Mouse (Mus musculus) kidney, adult 9 months (tissue): ENCODE results near the gene Man2a1.
"Not testable (repeated sequence)": the region's sequence is repeated elsewhere in the genome, so short reads cannot be mapped to it uniquely, and the experiment has no call there.

Experiments used
- DNase-seq: peaks from one replicate; pipeline ENCODE4 v3.0.0; 2022

Gene Man2a1

GRCm38 (mm10) chr17:64719760-64720159 lies 119.2 kb downstream of the Man2a1 start:
- DNase-seq: no peak

DNA sequence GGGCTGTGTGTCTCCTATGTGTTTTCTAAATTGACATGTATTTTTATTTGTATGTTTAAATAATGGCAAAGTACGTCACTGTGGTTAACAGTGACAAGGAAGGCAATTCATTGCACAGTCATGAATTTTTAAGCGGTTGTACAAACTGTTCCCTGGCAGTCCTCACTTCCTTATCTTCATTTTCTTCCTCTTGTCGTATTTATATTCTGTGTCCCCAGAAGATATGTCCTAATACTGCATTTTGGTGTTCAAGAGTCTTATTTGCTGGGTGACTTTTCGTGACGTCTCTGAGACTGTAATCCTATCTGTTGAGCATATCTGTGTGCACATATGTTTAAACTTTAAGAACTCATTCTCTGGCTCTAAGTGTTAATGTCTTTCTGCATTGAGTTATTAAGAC lies 120.6 kb downstream of the Man2a1 start:
- peak; percentile 13 for DNase-seq

DNA sequence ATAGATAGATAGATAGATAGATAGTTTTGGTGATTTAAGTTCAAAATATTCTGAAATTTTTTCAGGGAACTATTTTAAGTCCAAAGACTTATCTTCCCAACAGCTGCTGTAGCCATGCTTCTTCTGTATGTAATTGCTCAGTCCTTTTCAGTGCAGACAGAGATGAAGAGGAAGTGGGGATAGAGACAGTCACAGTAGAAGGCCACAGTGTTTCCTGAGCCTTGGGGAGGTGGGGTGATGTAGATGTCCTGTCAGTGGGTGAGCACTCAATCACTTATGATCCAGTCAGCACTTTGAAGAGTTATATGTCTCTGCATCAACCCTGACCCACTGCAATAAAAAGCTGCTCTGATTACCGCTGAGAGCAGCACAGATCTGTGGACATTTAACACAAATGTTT lies 122.6 kb downstream of the Man2a1 start:
- DNase-seq: no peak

DNA sequence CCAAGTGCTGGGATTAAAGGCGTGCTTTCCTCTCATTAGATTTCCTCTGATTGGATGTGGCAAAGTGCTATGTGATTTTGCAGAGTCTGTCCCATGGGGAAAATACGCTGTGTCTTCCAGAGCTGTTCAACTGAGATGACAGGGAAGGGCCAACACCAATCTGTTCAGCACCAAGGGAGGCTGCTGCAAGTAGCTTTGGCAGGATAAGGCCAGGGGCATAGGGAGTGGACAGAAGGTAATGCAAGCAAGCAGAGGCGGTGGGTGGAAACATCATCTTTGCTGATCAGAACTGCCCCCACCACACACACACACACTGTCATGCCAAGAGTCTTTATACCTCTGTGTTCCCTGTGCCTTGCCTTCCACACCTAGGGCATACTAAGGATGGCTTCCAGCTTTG lies 124.7 kb downstream of the Man2a1 start:
- no peak for DNase-seq

GRCm38 (mm10) chr17:64726032-64726431 lies 125.5 kb downstream of the Man2a1 start:
- no peak for DNase-seq

DNA sequence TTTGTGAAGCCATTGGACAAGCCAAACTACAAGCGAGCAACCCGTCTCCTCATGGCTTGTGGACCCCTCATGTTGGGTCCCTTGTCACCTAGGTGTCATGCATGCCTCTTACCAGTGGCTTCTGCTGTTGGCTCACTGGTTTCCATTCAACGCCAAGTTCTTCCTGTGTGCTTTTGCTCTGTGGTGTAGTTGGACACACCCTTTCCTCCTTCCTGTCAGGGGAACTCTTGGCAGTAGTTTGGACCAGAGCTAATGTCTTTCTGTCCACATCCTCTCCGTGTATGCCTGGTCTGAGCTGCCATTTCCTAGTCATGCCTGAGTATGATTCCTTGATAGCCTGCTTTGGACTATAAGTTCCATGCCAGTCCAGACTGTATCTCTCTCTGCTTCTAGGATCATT lies 135.0 kb downstream of the Man2a1 start:
- DNase-seq: no peak

- no peak for DNase-seq
Measured at GRCm38 (mm10) chr17:64737918-64738317, 137.4 kb downstream of the Man2a1 start.

DNA sequence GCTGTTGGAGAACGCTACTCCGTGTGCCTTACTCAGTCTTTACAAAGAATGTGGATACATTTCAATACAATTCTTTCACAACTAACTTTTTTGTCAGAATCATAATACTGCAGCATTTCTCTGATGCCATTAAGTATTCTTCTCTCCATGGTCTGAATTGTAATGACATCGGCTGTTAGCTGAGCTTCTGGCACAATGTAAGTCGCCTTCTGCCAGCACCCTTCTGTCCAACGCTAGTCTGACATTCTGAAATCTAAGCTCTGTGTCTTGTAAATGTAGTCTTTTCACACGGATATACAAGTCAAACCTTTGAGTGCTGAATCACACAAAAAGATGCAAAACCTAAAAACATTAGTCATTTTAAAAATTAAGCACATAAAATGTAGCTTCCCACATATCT lies 138.6 kb downstream of the Man2a1 start:
- no peak for DNase-seq

DNA sequence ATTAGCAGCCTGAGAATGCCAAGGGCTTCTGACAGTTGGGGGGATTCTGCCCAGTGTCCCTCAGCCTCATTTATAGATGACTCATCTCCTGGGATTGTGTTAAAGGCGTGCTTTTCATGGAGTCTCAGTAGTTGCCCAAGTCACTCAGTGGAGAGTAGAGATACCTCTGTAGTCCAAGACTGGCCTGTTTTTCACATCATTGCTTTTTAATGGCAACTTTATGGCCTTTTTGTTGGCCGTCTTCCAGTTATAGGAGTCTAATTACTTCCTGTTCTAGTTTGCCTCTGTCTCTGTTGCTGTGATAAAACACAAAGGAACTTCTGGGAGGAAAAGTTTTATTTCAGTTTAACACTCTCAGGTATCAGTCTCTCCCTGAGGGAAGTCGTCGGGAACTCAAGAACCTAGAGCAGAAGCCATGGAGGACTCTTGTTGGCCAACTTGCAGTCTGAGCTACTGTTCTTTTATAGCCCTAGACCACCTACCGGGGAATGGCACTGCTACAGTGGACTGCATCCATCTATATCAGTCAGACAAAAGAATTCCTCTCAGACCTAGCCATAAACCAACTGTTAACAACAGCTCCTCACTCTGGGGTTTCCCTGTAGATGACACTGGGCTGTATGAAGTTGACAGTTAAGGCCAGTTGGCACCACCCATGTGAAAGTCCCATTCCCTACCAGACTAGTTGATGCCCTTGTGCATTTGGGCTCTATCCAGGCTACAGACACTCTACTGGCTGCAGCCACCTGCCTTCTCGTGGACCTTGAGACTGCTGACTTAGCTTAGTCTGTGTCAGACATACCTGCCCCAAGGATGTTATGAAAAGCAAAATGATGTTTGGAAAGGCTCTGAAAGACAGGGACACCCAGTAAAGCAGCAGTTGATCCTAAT lies 142.4 kb downstream of the Man2a1 start:
- peak; percentile 71 for DNase-seq

DNA sequence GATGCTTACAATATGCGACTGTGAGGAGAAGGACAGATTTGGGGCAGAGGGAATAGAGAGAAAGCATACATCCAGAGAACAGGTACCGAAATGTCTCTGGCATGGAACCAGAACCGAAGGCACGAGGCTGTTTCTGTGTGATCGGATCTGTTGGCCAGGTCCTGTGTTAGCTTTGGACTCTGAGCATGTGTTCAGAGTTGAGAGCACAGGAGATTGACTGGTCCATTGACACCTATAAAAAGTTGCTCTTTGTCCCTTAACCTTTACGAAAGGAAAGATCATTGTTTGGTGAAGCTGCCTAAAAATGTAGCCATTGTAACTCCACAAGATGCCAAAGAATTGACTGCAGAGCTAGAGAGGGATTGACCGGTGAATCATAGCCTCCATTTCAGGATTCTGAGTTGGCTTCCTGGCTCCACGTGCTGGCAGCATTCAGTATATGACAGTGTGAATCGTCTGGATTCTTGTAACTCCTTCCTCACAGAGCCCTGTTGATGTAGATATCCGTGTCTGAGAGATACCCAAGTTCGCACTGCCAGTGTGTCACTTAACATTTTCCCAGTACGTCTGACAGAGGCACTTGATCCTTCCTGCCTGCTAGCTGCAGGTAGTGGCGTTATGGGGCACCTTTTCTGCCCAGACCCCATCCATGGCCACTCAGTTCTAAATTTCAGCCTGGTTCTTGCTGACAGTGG lies 143.2 kb downstream of the Man2a1 start:
- DNase-seq: peak; percentile 81

DNA sequence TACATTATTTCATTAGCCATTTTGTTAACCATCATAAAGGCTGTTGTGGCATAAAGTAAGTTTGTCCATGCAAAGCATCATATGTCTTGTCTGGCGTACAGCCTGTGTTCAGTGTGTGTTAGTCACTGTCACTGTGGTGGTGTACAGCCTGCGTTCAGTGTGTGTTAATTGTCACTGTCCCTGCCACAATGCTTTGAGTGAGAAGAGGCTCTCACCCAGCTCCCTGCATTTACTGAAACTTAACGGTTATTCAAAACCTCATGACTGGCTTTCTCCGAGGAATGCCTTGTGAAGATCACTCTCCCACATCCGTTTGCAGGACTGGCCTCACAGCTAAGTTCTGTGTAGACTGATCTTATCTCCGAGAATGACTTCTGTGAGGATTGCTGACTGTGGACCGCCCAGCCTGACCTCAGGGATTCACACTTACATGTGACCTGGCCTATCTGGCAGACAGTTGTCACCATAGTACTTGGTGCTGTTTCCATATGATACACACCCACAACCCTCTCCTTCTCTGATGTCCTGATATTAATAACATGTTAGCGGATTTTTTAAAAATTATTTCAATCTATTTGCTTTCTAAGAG lies 146.2 kb downstream of the Man2a1 start:
- DNase-seq: no peak

DNA sequence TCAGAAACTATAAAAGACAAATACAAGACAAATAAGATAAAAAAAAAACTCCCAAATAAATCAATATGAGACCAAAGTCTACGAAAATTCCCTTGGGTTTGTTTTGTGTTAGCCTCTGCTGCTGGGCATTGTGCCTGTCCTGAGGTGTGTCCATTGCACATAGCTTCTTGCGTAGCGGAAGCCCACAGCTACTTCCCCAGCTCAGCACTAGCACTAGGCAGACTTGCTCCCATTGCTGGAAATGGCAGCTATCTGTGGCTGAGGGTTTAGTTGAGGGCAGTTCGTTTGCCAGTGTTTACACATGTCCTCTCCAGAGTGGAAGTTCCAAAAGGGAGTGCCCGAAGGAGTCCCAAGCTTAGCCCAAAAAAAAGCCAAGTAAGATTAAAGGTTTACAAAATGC lies 146.9 kb downstream of the Man2a1 start:
- no peak for DNase-seq

DNA sequence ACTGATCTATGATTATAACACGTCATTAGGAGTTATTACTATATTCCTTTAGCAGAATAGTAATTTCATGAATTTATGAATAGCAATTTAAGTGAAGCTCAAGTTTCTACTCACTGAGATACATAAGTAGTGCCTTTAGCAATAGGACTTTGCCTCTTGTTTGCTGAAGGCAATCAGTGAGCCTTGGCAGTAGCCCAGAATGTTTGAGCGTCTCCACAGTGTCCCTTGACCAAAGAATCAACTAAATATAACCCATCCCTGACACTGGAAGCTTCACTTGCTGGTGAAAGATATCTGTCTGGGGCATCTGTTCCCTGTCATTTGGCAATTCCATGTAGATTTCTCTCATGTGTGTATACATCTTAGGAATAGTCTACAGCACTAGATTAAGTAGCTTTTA lies 147.6 kb downstream of the Man2a1 start:
- peak; percentile 61 for DNase-seq

- no peak for DNase-seq
Measured at GRCm38 (mm10) chr17:64749146-64749545, 148.6 kb downstream of the Man2a1 start.

DNA sequence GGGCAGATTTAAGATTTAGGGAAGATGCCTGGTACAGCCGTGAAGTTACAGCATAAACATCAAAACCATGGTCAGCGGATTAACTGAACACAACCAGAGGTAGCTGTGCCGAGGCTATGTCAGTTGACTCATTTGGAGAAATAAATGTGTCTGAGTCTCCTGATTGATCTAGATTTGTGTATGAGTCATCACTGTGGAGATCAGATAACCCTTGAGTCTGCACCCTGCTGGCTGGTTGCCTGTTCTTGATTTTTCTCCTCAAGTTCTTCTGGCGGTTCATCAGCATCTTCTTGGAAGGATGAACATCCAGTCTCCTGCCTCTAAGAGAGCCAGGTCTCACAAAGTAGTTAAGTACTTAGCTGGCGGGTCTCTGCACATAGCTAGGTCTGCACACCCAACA lies 150.7 kb downstream of the Man2a1 start:
- no peak for DNase-seq

GRCm38 (mm10) chr17:64752126-64753019 lies 151.8 kb downstream of the Man2a1 start:
- no peak for DNase-seq

DNA sequence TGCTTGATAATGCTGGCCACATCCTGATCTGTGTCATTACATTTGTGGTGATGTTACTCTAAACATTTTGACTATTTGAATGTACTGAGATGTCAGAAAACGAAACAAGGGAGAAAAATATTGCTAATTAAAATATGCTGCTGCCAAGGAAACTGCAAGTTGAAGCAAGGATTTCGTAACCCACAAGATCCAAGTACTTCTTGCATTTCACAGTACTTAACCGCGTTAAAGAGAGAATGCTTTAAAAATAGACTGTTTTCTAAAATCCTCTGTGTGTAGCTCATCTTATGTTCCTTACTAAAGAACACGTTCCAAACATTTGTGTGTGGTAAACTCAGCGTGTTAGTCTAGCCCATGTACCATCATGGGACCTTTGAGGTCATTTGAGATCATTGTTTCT lies 153.0 kb downstream of the Man2a1 start:
- no peak for DNase-seq

DNA sequence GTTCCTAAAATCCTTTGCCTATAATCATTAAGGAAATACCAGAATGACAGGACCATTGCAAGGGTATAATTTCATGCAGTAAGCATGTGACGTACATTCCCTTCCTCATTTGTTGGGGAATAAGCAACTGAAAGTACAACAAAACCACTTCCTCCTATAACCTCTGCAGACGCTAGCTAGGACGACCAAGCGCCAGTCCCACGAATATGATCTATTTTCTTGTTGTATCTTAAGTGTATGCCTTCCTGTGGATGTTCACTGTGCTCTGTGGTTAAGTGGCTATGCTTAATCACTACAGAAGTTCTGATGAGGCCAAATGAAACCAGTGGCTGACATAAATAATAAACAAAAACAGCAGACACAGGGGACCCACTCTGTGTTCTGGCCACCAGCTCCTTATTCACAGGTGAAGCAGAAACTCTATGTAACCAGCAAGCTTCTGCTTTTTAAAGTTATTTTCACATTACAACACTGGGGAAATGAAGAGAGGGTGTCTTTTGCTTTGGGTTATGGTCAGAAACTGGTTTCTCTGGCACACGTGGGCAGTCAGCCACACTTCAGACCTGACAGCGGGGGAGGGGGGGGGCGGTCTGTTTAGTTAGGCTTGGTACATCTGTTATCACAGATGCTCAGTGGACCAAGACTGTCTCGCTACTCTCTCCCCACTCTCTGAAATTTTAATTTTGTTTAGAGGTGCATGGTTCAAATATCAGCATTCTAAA lies 153.8 kb downstream of the Man2a1 start:
- no peak for DNase-seq

DNA sequence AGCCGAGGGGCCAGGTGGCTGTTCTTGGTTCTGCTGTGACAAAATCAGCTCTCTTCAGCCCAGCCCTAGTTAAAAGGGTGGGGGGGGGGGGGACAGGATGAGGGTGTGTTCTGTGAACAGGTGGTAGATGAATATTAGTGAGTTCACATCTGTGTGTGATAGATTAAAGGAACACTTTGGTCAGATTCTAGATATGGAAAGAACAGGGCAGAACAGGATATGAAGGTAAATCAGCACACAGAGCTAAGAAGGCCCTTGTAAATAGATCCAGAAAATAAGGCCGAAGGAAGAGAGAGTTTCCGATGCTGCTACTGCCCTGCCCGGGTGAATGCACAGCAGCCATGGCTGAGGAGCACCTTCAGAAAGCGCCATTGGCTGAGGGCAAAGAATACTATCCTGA lies 154.7 kb downstream of the Man2a1 start:
- DNase-seq: no peak

- DNase-seq: not testable (repeated sequence)
Measured at GRCm38 (mm10) chr17:64762651-64763050, 162.1 kb downstream of the Man2a1 start.

GRCm38 (mm10) chr17:64763491-64763890 lies 163.0 kb downstream of the Man2a1 start:
- no peak for DNase-seq
